In genomic region chr17:75448257-75448656, GRCm38 (mm10) we compare ENCODE assay signal across 26 mouse cellular contexts. TPM values are rescaled to one million over a fixed set of nuclear protein-coding genes. Genes with fewer than 3 reads are reported as not detected.
DNase-seq lines count a peak whose midpoint lies in the region; ATAC-seq and TF ChIP-seq lines count a peak whose summit lies in the region.
"Had no signal": no experiment of that assay in that cellular context is flagged by ENCODE, and none has a peak within 500 bp of the region (broad histone marks: within the 10 kb centered on the region; RNA-seq: fewer than 3 reads in every experiment).

No protein-coding gene starts in this region.

- dilution Hi-C loops in CH12.LX (cut with MboI; ENCODE audit: extremely low pct_ligation_motif_present, extremely low pct_unique_long_range_greater_than_20kb, low sequenced_read_pairs) = no loop called here

- H3K27me3 ChIP-seq in heart, adult 2 months (ENCODE audit: control insufficient read depth, insufficient read depth, low read length) = no peaks in the 10 kb centered on the region
- H3K27me3 ChIP-seq in CH12.LX (replicated peaks) = no peaks in the 10 kb centered on the region
- no peaks in the 10 kb centered on the region for H3K27me3 ChIP-seq in Patski
- no peaks in the 10 kb centered on the region for H3K27me3 ChIP-seq in kidney, adult 2 months (replicated peaks; ENCODE audit: control insufficient read depth, insufficient read depth, low read length)
- H3K27me3 ChIP-seq: embryonic facial prominence, embryonic 13.5 days; forebrain, embryonic 12.5 days; forebrain, embryonic 15.5 days; hindbrain, embryonic 15.5 days had no signal

- H3K27ac ChIP-seq in heart, adult 2 months = no peak overlapping the region
- H3K27ac ChIP-seq in layer of hippocampus, adult 2 months = no peak overlapping the region
- H3K27ac ChIP-seq in CH12.LX (ENCODE audit: insufficient read depth, low read depth) = no peak overlapping the region
- H3K27ac ChIP-seq in kidney, adult 2 months (ENCODE audit: insufficient read depth, low read depth, low read length) = no peak overlapping the region
- H3K27ac ChIP-seq: embryonic facial prominence, embryonic 10.5 days; embryonic facial prominence, embryonic 13.5 days; forebrain, embryonic 12.5 days; forebrain, embryonic 15.5 days; hindbrain, embryonic 15.5 days had no signal

- TF ChIP-seq CTCF in heart, adult 2 months (IDR thresholded peaks at IDR 0.05) = peak; percentile 40
- peak; percentile 17; the same call in 1 of the 2 replicates for TF ChIP-seq CTCF in layer of hippocampus, adult 2 months (conservative IDR thresholded peaks at IDR 0.05)
- TF ChIP-seq CTCF in CH12.LX (conservative IDR thresholded peaks at IDR 0.05 in 1 of 2, IDR thresholded peaks at IDR 0.05 in 1 of 2; ENCODE audit: low read depth in 2 of 2, low read length in 2 of 2) (peak in 1 of 2 experiments; percentile 56; a peak in 2 of 4 replicates), Patski (IDR thresholded peaks at IDR 0.05) (peak; percentile 28)
- TF ChIP-seq CTCF in kidney, adult 2 months (conservative IDR thresholded peaks at IDR 0.05; ENCODE audit: insufficient read depth, insufficient read length, low read depth, low read length) = no peak

- H3K9me3 ChIP-seq in CH12.LX (replicated peaks; ENCODE audit: low read length) = peaks cover 5% of the 10 kb centered on the region
- H3K9me3 ChIP-seq: embryonic facial prominence, embryonic 10.5 days; embryonic facial prominence, embryonic 13.5 days; forebrain, embryonic 12.5 days; forebrain, embryonic 15.5 days; hindbrain, embryonic 15.5 days had no signal

- in situ Hi-C loops in CH12.LX (cut with MboI; ENCODE audit: low pct_ligation_motif_present, low pct_unique_long_range_greater_than_20kb, low sequenced_read_pairs) = no loop called here
- in situ Hi-C loops in Patski (cut with MboI; ENCODE audit: low pct_unique_long_range_greater_than_20kb) = no loop called here

- H3K79me2 ChIP-seq in heart, adult 2 months (replicated peaks; ENCODE audit: control insufficient read depth, insufficient read depth, low read length) = peaks cover 1% of the 10 kb centered on the region; the same call in 1 of the 2 replicates
- peaks cover 3% of the 10 kb centered on the region for H3K79me2 ChIP-seq in CH12.LX (replicated peaks; ENCODE audit: control insufficient read depth, extremely low read depth, insufficient read depth, poor library complexity, severe bottlenecking)

- CTCF ChIA-PET in Patski (lab: Charles Lee) = interaction anchor here (1.1 to 2.3 kb wide), 2 partner anchors 12 to 30 kb away, joined by 3 to 12 read pairs; no protein-coding TSS in a partner anchor

- TF ChIP-seq EP300 in heart, adult 2 months (IDR thresholded peaks at IDR 0.05; ENCODE audit: insufficient read depth, low read depth, low read length) = no peak
- no peak for TF ChIP-seq EP300 in CH12.LX (IDR thresholded peaks at IDR 0.05; ENCODE audit: low read length)

- DNase-seq in heart, adult 2 months = no peak
- DNase-seq in heart, postnatal 36 days = no peak
- DNase-seq in layer of hippocampus, adult 2 months (ENCODE audit: low spot score in 2 of 2) = no peak
- DNase-seq in layer of hippocampus, postnatal 36 days = no peak
- DNase-seq in CH12.LX (ENCODE audit: extremely low read depth) = no peak
- no peak for DNase-seq in Patski (ENCODE audit: low read depth, low spot score)
- DNase-seq in kidney, adult 2 months = no peak
- DNase-seq in left cerebral cortex, postnatal 10 days (ENCODE audit: extremely low spot score in 1 of 2, low spot score in 2 of 2) = no peak
- DNase-seq: adrenal gland, adult 8-10 months; adrenal gland, postnatal 25 days; cerebellum, adult 11-12 months; cerebellum, adult 8-10 months; cerebellum, postnatal 10 days; cerebellum, postnatal 36 days; embryo, embryonic 11 days; gastrocnemius, postnatal 14 days; heart, adult 18-20 months had no signal

- peak; percentile 59 for TF ChIP-seq RAD21 in CH12.LX (IDR thresholded peaks at IDR 0.05; ENCODE audit: low read depth, low read length)

- no peak for ATAC-seq in Patski
- ATAC-seq: activated CD4-positive, CD25-positive, alpha-beta regulatory T cell, adult 4 months; forebrain, embryonic 15.5 days had no signal

- POLR2A ChIA-PET in Patski (lab: Charles Lee) = no interaction called here

- peaks cover 17% of the 10 kb centered on the region for H3K36me3 ChIP-seq in heart, adult 2 months (ENCODE audit: control insufficient read depth, insufficient read depth, low read length)
- H3K36me3 ChIP-seq in CH12.LX (replicated peaks in 1 of 2; ENCODE audit: control insufficient read depth in 1 of 2, insufficient read depth in 1 of 2, low read length in 1 of 2) = no peaks in the 10 kb centered on the region
- no peaks in the 10 kb centered on the region for H3K36me3 ChIP-seq in kidney, adult 2 months (ENCODE audit: control insufficient read depth, insufficient read depth, low read length)
- H3K36me3 ChIP-seq: embryonic facial prominence, embryonic 10.5 days; embryonic facial prominence, embryonic 13.5 days; forebrain, embryonic 12.5 days; forebrain, embryonic 15.5 days; hindbrain, embryonic 15.5 days had no signal

- intact Hi-C loops in heart, adult 2 months (cut with DNase I) = no loop called here
- intact Hi-C loops in heart, postnatal 36 days (cut with DNase I) = no loop called here
- intact Hi-C loops in left cerebral cortex, postnatal 10 days (cut with DNase I) = no loop called here

- H3K9ac ChIP-seq in heart, adult 2 months (ENCODE audit: low read depth, low read length) = no peak overlapping the region
- H3K9ac ChIP-seq in CH12.LX (ENCODE audit: insufficient read depth, low read depth) = no peak overlapping the region
- H3K9ac ChIP-seq: embryonic facial prominence, embryonic 13.5 days; forebrain, embryonic 12.5 days; forebrain, embryonic 15.5 days; hindbrain, embryonic 15.5 days had no signal

- peaks cover 10% of the 10 kb centered on the region for H3K4me1 ChIP-seq in heart, adult 2 months (ENCODE audit: control insufficient read depth, insufficient read depth, low read length)
- peaks cover 7 to 35% of the 10 kb centered on the region in 2 experiments; a peak in 3 of 4 replicates for H3K4me1 ChIP-seq in CH12.LX (ENCODE audit: control insufficient read depth in 1 of 2, insufficient read depth in 2 of 2)
- no peaks in the 10 kb centered on the region for H3K4me1 ChIP-seq in kidney, adult 2 months (ENCODE audit: control insufficient read depth, insufficient read depth, low read length)
- H3K4me1 ChIP-seq: embryonic facial prominence, embryonic 10.5 days; forebrain, embryonic 12.5 days; hindbrain, embryonic 15.5 days had no signal

- TF ChIP-seq POLR2A in heart, adult 2 months (IDR thresholded peaks at IDR 0.05; ENCODE audit: insufficient read depth, low read depth, low read length) = no peak
- no peak for TF ChIP-seq POLR2A in CH12.LX (IDR thresholded peaks at IDR 0.05; ENCODE audit: low read depth, low read length)
- no peak for TF ChIP-seq POLR2A in kidney, adult 2 months (IDR thresholded peaks at IDR 0.05; ENCODE audit: low read depth, low read length)

- no peak overlapping the region for H3K4me2 ChIP-seq in CH12.LX (ENCODE audit: insufficient read depth, low read depth, poor library complexity, severe bottlenecking)
- H3K4me2 ChIP-seq: embryonic facial prominence, embryonic 13.5 days; forebrain, embryonic 12.5 days; forebrain, embryonic 15.5 days; heart, embryonic 11.5 days; hindbrain, embryonic 15.5 days had no signal

- no peak overlapping the region for H3K4me3 ChIP-seq in heart, adult 2 months
- H3K4me3 ChIP-seq in layer of hippocampus, adult 2 months = no peak overlapping the region
- H3K4me3 ChIP-seq in CH12.LX (replicated peaks in 1 of 3; ENCODE audit: low read depth in 2 of 3, low read length in 2 of 3, poor library complexity in 1 of 3) = no peak overlapping the region
- H3K4me3 ChIP-seq in kidney, adult 2 months (ENCODE audit: insufficient read depth, low read depth, low read length) = no peak overlapping the region
- H3K4me3 ChIP-seq: embryonic facial prominence, embryonic 10.5 days; embryonic facial prominence, embryonic 13.5 days; erythroblast, embryonic 14.5 days; forebrain, embryonic 12.5 days; forebrain, embryonic 15.5 days; hindbrain, embryonic 15.5 days had no signal

- 91% methylated on average over 3 of the region's 3 CpGs for WGBS in heart, adult 2 months
- WGBS in kidney, adult 2 months = 95% methylated on average over 3 of the region's 3 CpGs

TF ChIP-seq in CH12.LX, 34 proteins besides CTCF, POLR2A, EP300 and RAD21:
- TF ChIP-seq PAX5 (IDR thresholded peaks at IDR 0.05; ENCODE audit: low read length) (no peak), RCOR1 (conservative IDR thresholded peaks at IDR 0.05; ENCODE audit: low read depth, low read length) (no peak), SIN3A (IDR thresholded peaks at IDR 0.05; ENCODE audit: low read length) (0 out of 2 replicates have a peak, but pooled peaks have one; percentile 23), SMC3 (IDR thresholded peaks at IDR 0.05; ENCODE audit: low read depth, low read length) (peak; percentile 60), BHLHE40 (IDR thresholded peaks at IDR 0.05; ENCODE audit: low read depth, low read length) (no peak), MEF2A (IDR thresholded peaks at IDR 0.05; ENCODE audit: borderline replicate concordance, low read depth, low read length) (no peak), MXI1 (IDR thresholded peaks at IDR 0.05; ENCODE audit: low read depth, low read length) (no peak), HCFC1 (IDR thresholded peaks at IDR 0.05; ENCODE audit: low read depth, low read length) (no peak), MYC (IDR thresholded peaks at IDR 0.05; ENCODE audit: low read depth, low read length) (no peak), JUN (IDR thresholded peaks at IDR 0.05; ENCODE audit: insufficient read depth, low read depth, low read length) (no peak), USF2 (conservative IDR thresholded peaks at IDR 0.05; ENCODE audit: low read depth, low read length) (no peak), ETS1 (conservative IDR thresholded peaks at IDR 0.05; ENCODE audit: low read depth, low read length) (no peak)

RNA-seq across cellular contexts. Expression of gene Rasgrp3, which starts 12.6 kb away (rescaled TPM):
- total RNA-seq in heart, adult 2 months (2021) = 10 to 100 TPM; 27.2 to 27.4 TPM
- 10.4 and 28.1 TPM in 2 replicates for polyA plus RNA-seq in heart, adult 2 months (2012; rRNA removed)
- 10 to 100 TPM; 23.3 TPM for total RNA-seq in heart, postnatal 36 days (2021)
- total RNA-seq in layer of hippocampus, adult 2 months (2021) = 10 to 100 TPM in 1 of 2 experiments, 1 to 10 TPM in 1; 8.3 to 10.5 TPM
- 10 to 100 TPM; 11.9 to 12.2 TPM for total RNA-seq in layer of hippocampus, postnatal 36 days (2021)
- total RNA-seq in CH12.LX (2012; rRNA removed) = 79.6 and 115 TPM in 2 replicates
- total RNA-seq in CH12.LX (2014; rRNA removed) = 164 and 166 TPM in 2 replicates
- 161 and 162 TPM in 2 replicates for polyA plus RNA-seq in CH12.LX (2012; ENCODE audit: insufficient read length, low read depth)
- 24.2 TPM for polyA plus RNA-seq in Patski (2021)
- polyA plus RNA-seq in kidney, adult 2 months (2012; rRNA removed) = 4.8 and 9.2 TPM in 2 replicates
- total RNA-seq in left cerebral cortex, postnatal 10 days (2021) = 10 to 100 TPM; 11.6 to 17.2 TPM
- total RNA-seq: MEL had no signal
- polyA plus RNA-seq: erythroblast, embryonic 14.5 days had no signal
